In the genomic region with DNA sequence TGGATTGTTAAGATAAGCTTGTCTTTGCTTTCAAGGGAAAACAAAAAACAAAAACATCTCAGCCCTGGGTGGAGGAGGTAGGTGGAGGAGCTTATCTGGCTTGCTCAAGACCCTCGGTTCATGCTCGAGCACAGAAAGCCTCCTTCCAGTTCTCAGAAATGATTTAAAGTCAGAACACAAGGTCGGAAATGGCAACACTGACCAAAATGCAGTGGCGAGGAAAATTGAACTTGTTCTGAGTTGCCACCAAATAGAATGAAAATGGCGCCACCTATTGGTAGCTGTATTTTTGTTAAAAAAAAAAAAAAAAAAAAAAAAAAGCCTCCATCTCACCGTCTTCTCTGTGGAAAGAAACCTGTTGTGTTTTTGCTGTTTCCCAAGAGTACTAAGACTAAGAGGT, we compare ENCODE assay signal across 8 mouse cellular contexts. TPM values are rescaled to one million over a fixed set of nuclear protein-coding genes. Genes with fewer than 3 reads are reported as not detected.
A peak's percentile ranks its signal among the peaks of the same experiment; 100 is the strongest.
DNase-seq lines count a peak whose midpoint lies in the region; ATAC-seq and TF ChIP-seq lines count a peak whose summit lies in the region.

No protein-coding gene starts in this region.

- H3K27ac ChIP-seq in liver, adult 2 months (replicated peaks; ENCODE audit: insufficient read depth, low read depth, low read length) = no peak overlapping the region
- no peak overlapping the region for H3K27ac ChIP-seq in liver, embryonic 11.5 days (ENCODE audit: low read depth, low read length)
- H3K27ac ChIP-seq in forebrain, embryonic 11.5 days (ENCODE audit: low read depth, low read length) = no peak overlapping the region
- no peak overlapping the region for H3K27ac ChIP-seq in kidney, embryonic 14.5 days (ENCODE audit: low read depth, low read length)
- H3K27ac ChIP-seq in midbrain, embryonic 16.5 days (ENCODE audit: low read length) = no peak overlapping the region

- no peak overlapping the region for H3K9ac ChIP-seq in liver, adult 2 months (ENCODE audit: low read depth, low read length)
- H3K9ac ChIP-seq in liver, embryonic 11.5 days (ENCODE audit: low read depth, low read length) = no peak overlapping the region
- no peak overlapping the region for H3K9ac ChIP-seq in forebrain, embryonic 11.5 days (ENCODE audit: low read length)
- no peak overlapping the region for H3K9ac ChIP-seq in kidney, embryonic 14.5 days (ENCODE audit: low read depth, low read length)
- no peak overlapping the region for H3K9ac ChIP-seq in midbrain, embryonic 16.5 days (ENCODE audit: low read depth, low read length)

- no peaks in the 10 kb centered on the region for H3K9me3 ChIP-seq in liver, embryonic 11.5 days (ENCODE audit: control insufficient read depth, low read length)
- no peaks in the 10 kb centered on the region for H3K9me3 ChIP-seq in forebrain, embryonic 11.5 days (ENCODE audit: control insufficient read depth, low read length)
- no peaks in the 10 kb centered on the region for H3K9me3 ChIP-seq in kidney, embryonic 14.5 days (ENCODE audit: control insufficient read depth, low read length)
- no peaks in the 10 kb centered on the region for H3K9me3 ChIP-seq in midbrain, embryonic 16.5 days (replicated peaks; ENCODE audit: control insufficient read depth, low read length, poor library complexity, severe bottlenecking)

- TF ChIP-seq CTCF in liver, adult 2 months (IDR thresholded peaks at IDR 0.05; ENCODE audit: low read depth, low read length) = no peak

- no peaks in the 10 kb centered on the region for H3K36me3 ChIP-seq in liver, adult 2 months (ENCODE audit: control insufficient read depth, insufficient read depth, low read length)
- no peaks in the 10 kb centered on the region for H3K36me3 ChIP-seq in liver, embryonic 11.5 days (ENCODE audit: control insufficient read depth, insufficient read depth, low read length)
- H3K36me3 ChIP-seq in forebrain, embryonic 11.5 days (ENCODE audit: control insufficient read depth, insufficient read depth, low read length) = no peaks in the 10 kb centered on the region
- no peaks in the 10 kb centered on the region for H3K36me3 ChIP-seq in kidney, embryonic 14.5 days (ENCODE audit: control insufficient read depth, insufficient read depth, low read length)
- no peaks in the 10 kb centered on the region for H3K36me3 ChIP-seq in midbrain, embryonic 16.5 days (ENCODE audit: control insufficient read depth, insufficient read depth, low read length)

- H3K4me2 ChIP-seq in liver, embryonic 11.5 days = no peak overlapping the region
- no peak overlapping the region for H3K4me2 ChIP-seq in forebrain, embryonic 11.5 days (ENCODE audit: low read depth, low read length, severe bottlenecking)
- no peak overlapping the region; the same call in 1 of the 2 replicates for H3K4me2 ChIP-seq in kidney, embryonic 14.5 days (replicated peaks; ENCODE audit: low read depth, low read length)
- H3K4me2 ChIP-seq in midbrain, embryonic 16.5 days (ENCODE audit: low read length) = peak overlapping the region; percentile 37

- no peak overlapping the region for H3K4me3 ChIP-seq in liver, adult 2 months (ENCODE audit: insufficient read depth, low read depth, low read length)
- H3K4me3 ChIP-seq in liver, embryonic 11.5 days (ENCODE audit: low read depth, low read length) = no peak overlapping the region
- no peak overlapping the region for H3K4me3 ChIP-seq in forebrain, embryonic 11.5 days (ENCODE audit: low read depth, low read length)
- no peak overlapping the region for H3K4me3 ChIP-seq in kidney, embryonic 14.5 days (ENCODE audit: low read length)
- H3K4me3 ChIP-seq in midbrain, embryonic 16.5 days (ENCODE audit: low read depth, low read length) = no peak overlapping the region

- no peaks in the 10 kb centered on the region for H3K79me2 ChIP-seq in liver, adult 2 months (ENCODE audit: control insufficient read depth, insufficient read depth, low read length)

- 0% methylated on average over 6 of the region's 6 CpGs for WGBS in liver, adult 2 months
- WGBS in liver, embryonic 11.5 days = 2% methylated on average over 6 of the region's 6 CpGs
- WGBS in forebrain, embryonic 11.5 days = 5% methylated on average over 6 of the region's 6 CpGs
- WGBS in kidney, embryonic 14.5 days = under 1% methylated on average over 6 of the region's 6 CpGs
- WGBS in midbrain, embryonic 16.5 days = 2% methylated on average over 6 of the region's 6 CpGs

- peak; percentile 52 for DNase-seq in liver, adult 2 months (ENCODE audit: extremely low read depth, low read depth, low spot score)
- no peak for DNase-seq in liver, embryonic 11.5 days (ENCODE audit: low spot score)
- DNase-seq in brain, adult 2 months (ENCODE audit: low read depth, low spot score) = peak; percentile 68
- no peak for DNase-seq in forebrain, embryonic 11.5 days (ENCODE audit: low spot score)
- DNase-seq in spleen, postnatal 4 days (ENCODE audit: low spot score in 2 of 2) = no peak
- no peak for DNase-seq in testis, postnatal 14 days (ENCODE audit: low spot score)

- ATAC-seq in liver, embryonic 11.5 days (replicated peaks; ENCODE audit: low FRiP score) = no peak
- ATAC-seq in forebrain, embryonic 11.5 days (replicated peaks; ENCODE audit: low FRiP score) = 0 out of 2 replicates have a peak, but pooled peaks have one; percentile 44
- 0 out of 2 replicates have a peak, but pooled peaks have one; percentile 35 for ATAC-seq in kidney, embryonic 14.5 days (ENCODE audit: low FRiP score, low TSS enrichment)
- ATAC-seq in midbrain, embryonic 16.5 days = no peak

- peaks cover 2% of the 10 kb centered on the region; the same call in 1 of the 2 replicates for H3K4me1 ChIP-seq in liver, adult 2 months (ENCODE audit: control insufficient read depth, insufficient read depth, low read length)
- H3K4me1 ChIP-seq in liver, embryonic 11.5 days (replicated peaks; ENCODE audit: control insufficient read depth, insufficient read depth, low read length) = no peaks in the 10 kb centered on the region
- no peaks in the 10 kb centered on the region; the same call in 1 of the 2 replicates for H3K4me1 ChIP-seq in forebrain, embryonic 11.5 days (replicated peaks; ENCODE audit: control insufficient read depth, insufficient read depth, low read length)
- H3K4me1 ChIP-seq in kidney, embryonic 14.5 days (ENCODE audit: control insufficient read depth, insufficient read depth, low read length) = no peaks in the 10 kb centered on the region
- H3K4me1 ChIP-seq in midbrain, embryonic 16.5 days (ENCODE audit: control insufficient read depth, insufficient read depth, low read length) = no peaks in the 10 kb centered on the region

- H3K27me3 ChIP-seq in liver, adult 2 months (ENCODE audit: control insufficient read depth, insufficient read depth, low read length) = no peaks in the 10 kb centered on the region
- no peaks in the 10 kb centered on the region for H3K27me3 ChIP-seq in liver, embryonic 11.5 days (replicated peaks; ENCODE audit: control insufficient read depth, insufficient read depth, low read length)
- H3K27me3 ChIP-seq in forebrain, embryonic 11.5 days (ENCODE audit: control insufficient read depth, insufficient read depth, low read length) = no peaks in the 10 kb centered on the region
- no peaks in the 10 kb centered on the region for H3K27me3 ChIP-seq in kidney, embryonic 14.5 days (ENCODE audit: control insufficient read depth, insufficient read depth, low read length)
- peaks cover 4% of the 10 kb centered on the region; the same call in 1 of the 2 replicates for H3K27me3 ChIP-seq in midbrain, embryonic 16.5 days (ENCODE audit: control insufficient read depth, insufficient read depth, low read depth, low read length)

- TF ChIP-seq POLR2A in liver, adult 2 months (IDR thresholded peaks at IDR 0.05; ENCODE audit: extremely low read depth, insufficient read depth, low read length) = no peak

RNA-seq across cellular contexts. Expression of a gene that starts 9.7 kb away (rescaled TPM):
- under 0.01 TPM in 1 of 2 replicates, not detected in the other for total RNA-seq in liver, adult 2 months (2014; rRNA removed)
- 0.06 TPM in 1 of 2 replicates, not detected in the other for polyA plus RNA-seq in liver, adult 2 months (2012; rRNA removed)
- 0.09 and 0.12 TPM in 2 replicates for polyA plus RNA-seq in liver, embryonic 11.5 days (2014; fragmentation: Nextera tagmentation; extraction: Ambion mirVana)
- 0.64 and 0.85 TPM in 2 replicates for polyA plus RNA-seq in forebrain, embryonic 11.5 days (2014; fragmentation: Nextera tagmentation; extraction: Ambion mirVana)
- polyA plus RNA-seq in kidney, embryonic 14.5 days (2014; fragmentation: Nextera tagmentation; extraction: Ambion mirVana) = 5.6 and 12.9 TPM in 2 replicates
- polyA plus RNA-seq in midbrain, embryonic 16.5 days (2015; fragmentation: Nextera tagmentation; extraction: Ambion mirVana) = 1.3 and 1.8 TPM in 2 replicates

Comparison
In these comparisons a context has a peak if more than half of its experiments do, and no peak if none do; other contexts are left out.
1. DNase-seq: peak in liver, adult 2 months (single experiment) and brain, adult 2 months (single experiment); none in liver, embryonic 11.5 days (single experiment), forebrain, embryonic 11.5 days (single experiment), spleen, postnatal 4 days (0 of 2) and testis, postnatal 14 days (single experiment).
2. ATAC-seq: peak in forebrain, embryonic 11.5 days (single experiment) and kidney, embryonic 14.5 days (single experiment); none in liver, embryonic 11.5 days (single experiment) and midbrain, embryonic 16.5 days (single experiment).